Mouse (Mus musculus) stomach, postnatal 0 days (tissue): Measurements from ENCODE around the gene Camk1.

Source experiments
- CTCF ChIP-seq: IDR thresholded peaks from 2 replicates; pipeline ENCODE4 v1.5.1; 2016; ENCODE audit warnings: antibody characterized with exemption, low read depth, mild to moderate bottlenecking, moderate library complexity
- EP300 ChIP-seq: optimal IDR thresholded peaks from 2 replicates; pipeline ENCODE3; 2016; ENCODE audit warnings: antibody characterized with exemption

DNA sequence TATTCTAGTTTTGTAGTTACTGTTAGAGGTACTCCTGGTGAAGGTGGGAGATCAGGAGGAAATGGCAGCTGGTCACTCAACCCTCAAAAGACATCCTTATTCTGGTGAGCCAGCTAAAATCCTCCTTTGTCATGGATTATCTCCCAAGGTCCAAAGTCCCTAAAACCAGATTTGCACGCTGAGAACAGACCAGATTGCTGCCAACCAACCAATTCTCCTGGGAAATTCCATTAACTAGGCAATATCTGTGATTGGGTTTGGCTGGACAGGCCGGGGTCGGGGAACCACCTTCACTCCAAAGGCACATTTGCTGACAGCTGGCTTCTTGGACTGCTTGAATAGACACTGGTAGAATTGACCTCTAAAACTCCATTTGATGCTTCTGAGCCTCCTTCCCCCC is 46.9 kb upstream of the Camk1 start:
- TF ChIP-seq CTCF (no peak), EP300 (no peak)
